Mouse (Mus musculus): ENCODE data around the gene 2310022B05Rik. TPM values are rescaled to one million over a fixed set of nuclear protein-coding genes. Genes with fewer than 3 reads are reported as not detected.

The 2310022B05Rik gene
- 7.7 and 10.0 TPM in 2 replicates for polyA plus RNA-seq (2012; ENCODE audit: insufficient read depth, insufficient read length, missing spikeins)

GRCm38 (mm10) chr8:124663112-124663873 is at the start of gene 2310022B05Rik:
TSS of gene 2310022B05Rik (minus strand) at chr8:124663369.
- peak within 1 kb of the TSS; percentile 88 for H3K4me3 ChIP-seq (ENCODE audit: insufficient read depth, low read depth, low read length)
- peaks cover 9% of the 10 kb centered on the region for H3K4me1 ChIP-seq (ENCODE audit: control insufficient read depth, insufficient read depth, insufficient read length, low read length)
- no peak within 1 kb of the TSS for H3K27ac ChIP-seq (replicated peaks; ENCODE audit: low read depth, low read length)

- Histone ChIP-seq H3K4me1 (ENCODE audit: control insufficient read depth, insufficient read depth, insufficient read length, low read length) (peaks cover 4% of the 10 kb centered on the region; the same call in 1 of the 2 replicates), H3K4me3 (ENCODE audit: insufficient read depth, low read depth, low read length) (no peak overlapping the region), H3K27ac (replicated peaks; ENCODE audit: low read depth, low read length) (no peak overlapping the region)
These were observed 42.7 kb upstream of the 2310022B05Rik start for GRCm38 (mm10) chr8:124705823-124706222.

GRCm38 (mm10) chr8:124704376-124704775 is 41.2 kb upstream of the 2310022B05Rik start:
- H3K4me3 ChIP-seq (ENCODE audit: insufficient read depth, low read depth, low read length), result no peak overlapping the region
- H3K27ac ChIP-seq (replicated peaks; ENCODE audit: low read depth, low read length), result no peak overlapping the region
- peaks cover 12% of the 10 kb centered on the region; the same call in 1 of the 2 replicates for H3K4me1 ChIP-seq (ENCODE audit: control insufficient read depth, insufficient read depth, insufficient read length, low read length)

- Histone ChIP-seq H3K4me3 (ENCODE audit: insufficient read depth, low read depth, low read length) (no peak overlapping the region), H3K4me1 (ENCODE audit: control insufficient read depth, insufficient read depth, insufficient read length, low read length) (peaks cover 12% of the 10 kb centered on the region; the same call in 1 of the 2 replicates), H3K27ac (replicated peaks; ENCODE audit: low read depth, low read length) (no peak overlapping the region)
These were observed 40.4 kb upstream of the 2310022B05Rik start for GRCm38 (mm10) chr8:124703526-124703925.

GRCm38 (mm10) chr8:124702183-124702582 is 39.0 kb upstream of the 2310022B05Rik start:
- no peak overlapping the region for H3K4me3 ChIP-seq (ENCODE audit: insufficient read depth, low read depth, low read length)
- peaks cover 12% of the 10 kb centered on the region; the same call in 1 of the 2 replicates for H3K4me1 ChIP-seq (ENCODE audit: control insufficient read depth, insufficient read depth, insufficient read length, low read length)
- no peak overlapping the region for H3K27ac ChIP-seq (replicated peaks; ENCODE audit: low read depth, low read length)

GRCm38 (mm10) chr8:124701023-124701422 is 37.9 kb upstream of the 2310022B05Rik start:
- Histone ChIP-seq H3K27ac (replicated peaks; ENCODE audit: low read depth, low read length) (no peak overlapping the region), H3K4me3 (ENCODE audit: insufficient read depth, low read depth, low read length) (no peak overlapping the region), H3K4me1 (ENCODE audit: control insufficient read depth, insufficient read depth, insufficient read length, low read length) (peaks cover 12% of the 10 kb centered on the region; the same call in 1 of the 2 replicates)

GRCm38 (mm10) chr8:124700271-124700670 is 37.1 kb upstream of the 2310022B05Rik start:
- Histone ChIP-seq H3K4me3 (ENCODE audit: insufficient read depth, low read depth, low read length) (no peak overlapping the region), H3K27ac (replicated peaks; ENCODE audit: low read depth, low read length) (no peak overlapping the region), H3K4me1 (ENCODE audit: control insufficient read depth, insufficient read depth, insufficient read length, low read length) (peaks cover 12% of the 10 kb centered on the region; the same call in 1 of the 2 replicates)

- H3K4me3 ChIP-seq (ENCODE audit: insufficient read depth, low read depth, low read length), result no peak overlapping the region
- no peak overlapping the region for H3K27ac ChIP-seq (replicated peaks; ENCODE audit: low read depth, low read length)
- peaks cover 6% of the 10 kb centered on the region; the same call in 1 of the 2 replicates for H3K4me1 ChIP-seq (ENCODE audit: control insufficient read depth, insufficient read depth, insufficient read length, low read length)
These were observed 32.4 kb upstream of the 2310022B05Rik start for GRCm38 (mm10) chr8:124695424-124696100.

- Histone ChIP-seq H3K27ac (replicated peaks; ENCODE audit: low read depth, low read length) (no peak overlapping the region), H3K4me3 (ENCODE audit: insufficient read depth, low read depth, low read length) (no peak overlapping the region), H3K4me1 (ENCODE audit: control insufficient read depth, insufficient read depth, insufficient read length, low read length) (no peaks in the 10 kb centered on the region)
These were observed 28.5 kb upstream of the 2310022B05Rik start for GRCm38 (mm10) chr8:124691706-124692105.

GRCm38 (mm10) chr8:124688899-124689298 is 25.7 kb upstream of the 2310022B05Rik start:
- no peak overlapping the region for H3K27ac ChIP-seq (replicated peaks; ENCODE audit: low read depth, low read length)
- H3K4me3 ChIP-seq (ENCODE audit: insufficient read depth, low read depth, low read length), result no peak overlapping the region
- H3K4me1 ChIP-seq (ENCODE audit: control insufficient read depth, insufficient read depth, insufficient read length, low read length), result no peaks in the 10 kb centered on the region

GRCm38 (mm10) chr8:124682218-124682617 is 19.0 kb upstream of the 2310022B05Rik start:
- Histone ChIP-seq H3K4me3 (ENCODE audit: insufficient read depth, low read depth, low read length) (no peak overlapping the region), H3K27ac (replicated peaks; ENCODE audit: low read depth, low read length) (no peak overlapping the region), H3K4me1 (ENCODE audit: control insufficient read depth, insufficient read depth, insufficient read length, low read length) (no peaks in the 10 kb centered on the region)

GRCm38 (mm10) chr8:124681792-124682157 is 18.6 kb upstream of the 2310022B05Rik start:
- Histone ChIP-seq H3K27ac (replicated peaks; ENCODE audit: low read depth, low read length) (no peak overlapping the region), H3K4me3 (ENCODE audit: insufficient read depth, low read depth, low read length) (no peak overlapping the region), H3K4me1 (ENCODE audit: control insufficient read depth, insufficient read depth, insufficient read length, low read length) (no peaks in the 10 kb centered on the region)

- H3K4me1 ChIP-seq (ENCODE audit: control insufficient read depth, insufficient read depth, insufficient read length, low read length), result no peaks in the 10 kb centered on the region
- H3K27ac ChIP-seq (replicated peaks; ENCODE audit: low read depth, low read length), result no peak overlapping the region
- no peak overlapping the region for H3K4me3 ChIP-seq (ENCODE audit: insufficient read depth, low read depth, low read length)
These were observed 18.1 kb upstream of the 2310022B05Rik start for GRCm38 (mm10) chr8:124681077-124681791.

GRCm38 (mm10) chr8:124678246-124678645 is 15.1 kb upstream of the 2310022B05Rik start:
- H3K27ac ChIP-seq (replicated peaks; ENCODE audit: low read depth, low read length), result no peak overlapping the region
- no peak overlapping the region for H3K4me3 ChIP-seq (ENCODE audit: insufficient read depth, low read depth, low read length)
- no peaks in the 10 kb centered on the region for H3K4me1 ChIP-seq (ENCODE audit: control insufficient read depth, insufficient read depth, insufficient read length, low read length)

- no peak overlapping the region for H3K27ac ChIP-seq (replicated peaks; ENCODE audit: low read depth, low read length)
- no peaks in the 10 kb centered on the region for H3K4me1 ChIP-seq (ENCODE audit: control insufficient read depth, insufficient read depth, insufficient read length, low read length)
- no peak overlapping the region for H3K4me3 ChIP-seq (ENCODE audit: insufficient read depth, low read depth, low read length)
These were observed 14.3 kb upstream of the 2310022B05Rik start for GRCm38 (mm10) chr8:124677486-124677885.

All from brown adipose tissue, adult 24 weeks (tissue).